Mouse (Mus musculus): ENCODE data around the gene Runx2. TPM values are rescaled to one million over a fixed set of nuclear protein-coding genes. Genes with fewer than 3 reads are reported as not detected.

The Runx2 gene
- polyA plus RNA-seq, 2 experiments: 16.5 to 27.5 TPM

DNA sequence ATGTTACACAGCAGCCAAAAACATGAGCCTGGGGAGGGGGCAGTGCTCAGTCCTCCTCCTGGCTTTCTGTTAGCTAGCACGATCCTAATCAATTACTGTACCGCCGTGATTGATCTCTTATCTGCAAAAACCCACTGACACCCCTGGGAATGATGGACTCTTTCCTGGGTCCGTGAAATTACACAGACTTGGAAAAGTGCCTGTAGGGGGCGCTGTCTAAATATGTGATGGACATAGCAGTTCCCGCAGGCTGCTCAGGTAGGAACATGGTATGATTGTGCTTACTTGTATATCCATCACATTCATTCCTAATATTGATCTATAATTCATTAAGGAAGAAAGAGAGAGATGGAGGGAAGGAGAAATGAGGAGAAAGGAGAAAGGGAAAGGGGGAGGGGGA is 284.6 kb downstream of the Runx2 start:
- Histone ChIP-seq H3K36me3 (ENCODE audit: control insufficient read depth, insufficient read depth, low read length) (no peaks in the 10 kb centered on the region), H3K27ac (replicated peaks; ENCODE audit: low read depth, low read length) (no peak overlapping the region), H3K9ac (ENCODE audit: low read depth, low read length, severe bottlenecking) (no peak overlapping the region), H3K4me2 (replicated peaks; ENCODE audit: low read depth, low read length, severe bottlenecking) (no peak overlapping the region), H3K9me3 (ENCODE audit: control insufficient read depth, low read length) (no peaks in the 10 kb centered on the region), H3K27me3 (ENCODE audit: control insufficient read depth, insufficient read depth, low read length) (no peaks in the 10 kb centered on the region), H3K4me1 (ENCODE audit: control insufficient read depth, insufficient read depth, low read length) (peaks cover 10% of the 10 kb centered on the region), H3K4me3 (replicated peaks; ENCODE audit: low read length) (no peak overlapping the region)
- DNase-seq (ENCODE audit: low spot score) (no peak), ATAC-seq (ENCODE audit: low FRiP score, low read depth) (no peak)
- WGBS: 79% methylated on average over 6 of the region's 6 CpGs
- no peak for TF ChIP-seq POLR2A (IDR thresholded peaks at IDR 0.05; ENCODE audit: borderline replicate concordance, extremely low read depth, insufficient read depth, insufficient read length)

DNA sequence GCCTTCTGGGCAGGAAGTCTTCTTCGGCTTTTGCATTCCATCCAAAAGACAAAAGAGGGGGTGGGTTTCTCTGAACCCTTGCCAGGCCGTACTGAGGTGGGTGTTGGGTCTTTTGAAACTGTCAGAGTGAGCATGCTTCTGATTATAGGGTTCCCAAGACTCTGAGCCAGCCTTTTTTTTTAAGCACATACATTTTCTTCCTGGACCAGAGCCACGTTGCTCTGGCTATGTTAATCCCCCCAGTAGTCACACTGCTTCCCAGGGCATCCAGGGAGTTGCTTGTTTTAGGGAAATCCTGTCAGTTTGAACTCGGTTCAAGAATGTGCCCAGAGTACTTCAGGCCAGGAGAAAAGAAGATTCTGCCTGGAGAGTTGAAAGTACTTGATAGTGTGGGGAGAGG is 286.0 kb downstream of the Runx2 start:
- no peaks in the 10 kb centered on the region for H3K36me3 ChIP-seq (ENCODE audit: control insufficient read depth, insufficient read depth, low read length)
- no peak overlapping the region for H3K9ac ChIP-seq (ENCODE audit: low read depth, low read length, severe bottlenecking)
- TF ChIP-seq POLR2A (IDR thresholded peaks at IDR 0.05; ENCODE audit: borderline replicate concordance, extremely low read depth, insufficient read depth, insufficient read length): no peak
- 22% methylated on average over 4 of the region's 4 CpGs for WGBS
- no peak for ATAC-seq (ENCODE audit: low FRiP score, low read depth)
- H3K4me3 ChIP-seq (replicated peaks; ENCODE audit: low read length): no peak overlapping the region
- no peak overlapping the region for H3K27ac ChIP-seq (replicated peaks; ENCODE audit: low read depth, low read length)
- no peak overlapping the region for H3K4me2 ChIP-seq (replicated peaks; ENCODE audit: low read depth, low read length, severe bottlenecking)
- DNase-seq (ENCODE audit: low spot score): peak; percentile 50
- H3K4me1 ChIP-seq (ENCODE audit: control insufficient read depth, insufficient read depth, low read length): peaks cover 10% of the 10 kb centered on the region
- no peaks in the 10 kb centered on the region for H3K9me3 ChIP-seq (ENCODE audit: control insufficient read depth, low read length)
- no peaks in the 10 kb centered on the region for H3K27me3 ChIP-seq (ENCODE audit: control insufficient read depth, insufficient read depth, low read length)

- H3K9ac ChIP-seq (ENCODE audit: low read depth, low read length, severe bottlenecking): no peak overlapping the region
- no peak overlapping the region for H3K27ac ChIP-seq (replicated peaks; ENCODE audit: low read depth, low read length)
- H3K4me3 ChIP-seq (replicated peaks; ENCODE audit: low read length): no peak overlapping the region
- ATAC-seq (ENCODE audit: low FRiP score, low read depth) (no peak), DNase-seq (ENCODE audit: low spot score) (no peak)
- H3K27me3 ChIP-seq (ENCODE audit: control insufficient read depth, insufficient read depth, low read length): no peaks in the 10 kb centered on the region
- H3K36me3 ChIP-seq (ENCODE audit: control insufficient read depth, insufficient read depth, low read length): no peaks in the 10 kb centered on the region
- WGBS: 37% methylated on average over 1 of the region's 1 CpGs
- no peak overlapping the region for H3K4me2 ChIP-seq (replicated peaks; ENCODE audit: low read depth, low read length, severe bottlenecking)
- no peak for TF ChIP-seq POLR2A (IDR thresholded peaks at IDR 0.05; ENCODE audit: borderline replicate concordance, extremely low read depth, insufficient read depth, insufficient read length)
- peaks cover 10% of the 10 kb centered on the region for H3K4me1 ChIP-seq (ENCODE audit: control insufficient read depth, insufficient read depth, low read length)
- H3K9me3 ChIP-seq (ENCODE audit: control insufficient read depth, low read length): no peaks in the 10 kb centered on the region
These were observed 290.5 kb downstream of the Runx2 start for GRCm38 (mm10) chr17:44524146-44524545.

GRCm38 (mm10) chr17:44522906-44523305 is 291.7 kb downstream of the Runx2 start:
- peaks cover 4% of the 10 kb centered on the region; the same call in 1 of the 2 replicates for H3K9me3 ChIP-seq (ENCODE audit: control insufficient read depth, low read length)
- H3K27me3 ChIP-seq (ENCODE audit: control insufficient read depth, insufficient read depth, low read length): no peaks in the 10 kb centered on the region
- no peak overlapping the region for H3K27ac ChIP-seq (replicated peaks; ENCODE audit: low read depth, low read length)
- 71% methylated on average over 5 of the region's 5 CpGs for WGBS
- DNase-seq (ENCODE audit: low spot score): no peak
- no peak for TF ChIP-seq POLR2A (IDR thresholded peaks at IDR 0.05; ENCODE audit: borderline replicate concordance, extremely low read depth, insufficient read depth, insufficient read length)
- H3K4me1 ChIP-seq (ENCODE audit: control insufficient read depth, insufficient read depth, low read length): no peaks in the 10 kb centered on the region
- no peak for ATAC-seq (ENCODE audit: low FRiP score, low read depth)
- H3K36me3 ChIP-seq (ENCODE audit: control insufficient read depth, insufficient read depth, low read length): no peaks in the 10 kb centered on the region
- H3K4me2 ChIP-seq (replicated peaks; ENCODE audit: low read depth, low read length, severe bottlenecking): no peak overlapping the region
- no peak overlapping the region for H3K4me3 ChIP-seq (replicated peaks; ENCODE audit: low read length)
- no peak overlapping the region for H3K9ac ChIP-seq (ENCODE audit: low read depth, low read length, severe bottlenecking)

- no peak overlapping the region for H3K9ac ChIP-seq (ENCODE audit: low read depth, low read length, severe bottlenecking)
- no peak for TF ChIP-seq POLR2A (IDR thresholded peaks at IDR 0.05; ENCODE audit: borderline replicate concordance, extremely low read depth, insufficient read depth, insufficient read length)
- H3K27me3 ChIP-seq (ENCODE audit: control insufficient read depth, insufficient read depth, low read length): no peaks in the 10 kb centered on the region
- peaks cover 7% of the 10 kb centered on the region; the same call in 1 of the 2 replicates for H3K9me3 ChIP-seq (ENCODE audit: control insufficient read depth, low read length)
- H3K27ac ChIP-seq (replicated peaks; ENCODE audit: low read depth, low read length): no peak overlapping the region
- 77% methylated on average over 11 of the region's 11 CpGs for WGBS
- no peaks in the 10 kb centered on the region for H3K4me1 ChIP-seq (ENCODE audit: control insufficient read depth, insufficient read depth, low read length)
- H3K36me3 ChIP-seq (ENCODE audit: control insufficient read depth, insufficient read depth, low read length): no peaks in the 10 kb centered on the region
- ATAC-seq (ENCODE audit: low FRiP score, low read depth) (no peak), DNase-seq (ENCODE audit: low spot score) (no peak)
- no peak overlapping the region for H3K4me3 ChIP-seq (replicated peaks; ENCODE audit: low read length)
- no peak overlapping the region for H3K4me2 ChIP-seq (replicated peaks; ENCODE audit: low read depth, low read length, severe bottlenecking)
These were observed 294.2 kb downstream of the Runx2 start for GRCm38 (mm10) chr17:44520122-44521075.
